Mouse (Mus musculus): ENCODE measurements around the gene Gbf1.

Gene Gbf1

DNA sequence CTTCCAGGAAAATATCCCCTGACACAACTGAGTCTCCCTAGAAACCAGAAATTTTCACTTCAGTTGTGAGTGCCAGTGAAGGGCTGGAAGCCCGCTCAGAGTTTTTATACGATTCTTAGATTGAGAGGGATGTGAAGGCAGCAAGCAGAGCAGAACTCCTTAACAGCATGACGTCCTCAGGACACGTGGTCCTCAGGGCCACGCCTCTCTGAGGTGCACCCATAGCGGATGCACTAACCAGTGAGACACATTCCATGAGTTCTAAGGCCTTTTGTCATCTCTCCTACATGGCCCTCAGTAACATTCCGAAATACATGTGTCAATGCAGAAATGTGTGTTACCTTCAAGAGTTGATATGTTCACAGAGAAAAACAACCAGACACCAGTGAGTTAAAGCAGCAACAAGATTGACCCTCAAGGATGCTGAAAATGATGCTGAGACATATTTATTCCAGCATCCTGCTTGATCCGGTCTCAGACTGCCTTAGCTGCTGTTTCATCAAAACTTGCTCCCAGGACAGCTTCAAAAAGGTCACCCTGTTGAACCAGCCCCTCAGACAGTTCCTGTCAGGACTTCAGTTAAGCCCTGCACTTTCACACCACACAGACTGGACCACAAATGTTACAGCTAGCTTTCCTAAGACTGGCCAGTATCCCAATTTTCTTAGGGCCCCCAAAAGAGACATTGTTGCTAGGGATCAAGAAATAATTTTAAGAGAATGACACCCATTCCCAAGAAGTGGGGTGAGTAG lies 148.2 kb downstream of the Gbf1 start:
- no peak for DNase-seq (ENCODE audit: low read depth, low spot score)

GRCm38 (mm10) chr19:46302551-46302950 lies 150.2 kb downstream of the Gbf1 start:
- no peak for DNase-seq (ENCODE audit: low read depth, low spot score)

- no peak for DNase-seq (ENCODE audit: low read depth, low spot score)
Observed at GRCm38 (mm10) chr19:46303251-46304215, 151.2 kb downstream of the Gbf1 start.

DNA sequence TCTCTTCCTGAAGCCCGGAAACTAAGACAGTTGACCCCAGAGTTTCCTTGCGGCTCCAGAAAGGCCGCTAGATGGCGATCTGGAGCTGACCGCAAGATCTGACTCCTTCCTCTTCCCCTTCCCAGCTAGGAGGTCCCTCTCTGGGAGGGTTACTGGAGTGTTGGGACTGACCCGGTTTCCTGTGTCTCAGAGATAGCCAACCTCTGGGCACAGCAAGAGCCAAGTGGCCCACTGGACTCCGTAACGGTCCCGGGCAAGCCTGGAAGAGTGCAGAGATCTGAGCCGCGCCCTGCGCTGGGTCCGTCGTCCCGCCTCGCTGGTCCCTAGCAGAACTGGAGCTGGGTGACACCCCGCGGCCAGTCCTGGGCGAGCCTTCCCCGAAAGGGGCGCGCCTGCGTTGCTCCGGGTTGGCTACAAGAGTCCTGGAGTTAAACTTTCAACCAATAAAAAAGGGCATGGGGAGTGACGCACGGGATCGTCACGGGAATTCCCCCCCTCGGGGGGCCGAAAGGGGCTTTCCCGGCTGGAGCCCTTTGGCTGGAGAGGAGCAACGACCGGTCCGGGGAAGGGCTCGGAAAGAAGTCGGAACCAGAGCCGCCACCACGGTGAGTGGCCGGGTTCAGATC lies 152.0 kb downstream of the Gbf1 start, which contains the start of gene Nfkb2:
Gene Nfkb2 (plus strand): TSS at position 105 of the 626 bp plus-strand sequence.
- DNase-seq (ENCODE audit: low read depth, low spot score) = peak; percentile 95

- DNase-seq (ENCODE audit: low read depth, low spot score) = no peak
Observed at GRCm38 (mm10) chr19:46304908-46305333, 152.6 kb downstream of the Gbf1 start.

DNA sequence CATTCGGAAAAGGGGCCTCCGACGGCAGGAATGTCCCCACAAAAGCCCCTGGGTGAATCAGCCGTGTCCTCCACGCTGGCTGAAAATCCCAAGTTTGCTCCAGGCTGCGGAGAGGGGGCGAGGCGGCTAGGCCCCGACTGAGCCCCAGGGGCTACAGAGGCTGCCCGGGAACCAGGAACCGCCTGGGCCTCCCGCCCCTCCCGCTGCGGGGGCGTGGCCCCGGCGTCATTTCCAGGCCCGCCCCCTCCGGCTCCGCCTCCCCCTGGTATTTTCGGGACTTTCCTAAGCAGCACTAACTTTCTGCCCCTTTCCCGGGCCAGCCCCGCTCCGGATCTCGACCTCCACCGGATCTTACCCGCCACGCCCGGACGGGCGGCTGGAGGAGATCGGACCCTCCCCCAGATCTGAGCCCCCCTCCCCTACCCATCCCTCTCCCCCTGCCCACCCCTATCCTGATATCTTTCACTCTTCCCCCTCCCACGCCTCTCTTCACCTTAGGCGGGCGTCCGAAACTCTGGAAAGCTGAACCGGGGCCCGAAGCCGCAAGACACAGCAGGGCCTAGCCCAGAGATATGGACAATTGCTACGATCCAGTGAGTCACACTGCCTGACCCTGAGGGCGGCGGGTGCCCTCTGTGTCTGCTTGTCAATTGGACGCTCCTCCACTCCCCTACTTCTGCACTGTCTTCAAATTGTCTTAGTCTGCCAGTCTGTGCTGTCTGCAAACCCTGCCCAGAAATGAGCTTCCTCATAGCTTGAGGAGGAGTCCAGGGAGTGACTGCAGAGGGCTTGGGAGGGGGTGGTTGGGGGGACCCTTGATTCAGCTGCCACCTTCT lies 153.3 kb downstream of the Gbf1 start:
- peak; percentile 96 for DNase-seq (ENCODE audit: low read depth, low spot score)

- DNase-seq (ENCODE audit: low read depth, low spot score) = peak; percentile 12
Observed at GRCm38 (mm10) chr19:46306268-46306610, 153.9 kb downstream of the Gbf1 start.

GRCm38 (mm10) chr19:46306751-46307289 lies 154.5 kb downstream of the Gbf1 start:
- no peak for DNase-seq (ENCODE audit: low read depth, low spot score)

GRCm38 (mm10) chr19:46307781-46308180 lies 155.5 kb downstream of the Gbf1 start:
- peak; percentile 7 for DNase-seq (ENCODE audit: low read depth, low spot score)

DNA sequence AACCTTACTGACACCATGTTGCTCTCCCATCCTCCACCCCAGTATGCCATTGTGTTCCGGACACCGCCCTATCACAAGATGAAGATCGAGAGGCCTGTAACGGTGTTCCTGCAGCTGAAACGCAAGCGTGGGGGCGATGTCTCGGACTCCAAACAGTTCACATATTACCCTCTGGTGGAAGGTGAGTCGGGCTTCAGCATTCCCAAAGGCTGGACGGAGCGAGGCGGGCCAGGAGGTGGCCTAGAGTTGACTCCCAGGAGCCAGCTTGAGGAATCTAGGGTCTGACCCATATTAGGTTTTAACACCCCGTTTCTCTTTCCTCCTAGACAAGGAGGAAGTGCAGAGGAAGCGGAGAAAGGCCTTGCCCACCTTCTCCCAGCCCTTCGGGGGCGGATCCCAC lies 156.0 kb downstream of the Gbf1 start:
- no peak for DNase-seq (ENCODE audit: low read depth, low spot score)

DNA sequence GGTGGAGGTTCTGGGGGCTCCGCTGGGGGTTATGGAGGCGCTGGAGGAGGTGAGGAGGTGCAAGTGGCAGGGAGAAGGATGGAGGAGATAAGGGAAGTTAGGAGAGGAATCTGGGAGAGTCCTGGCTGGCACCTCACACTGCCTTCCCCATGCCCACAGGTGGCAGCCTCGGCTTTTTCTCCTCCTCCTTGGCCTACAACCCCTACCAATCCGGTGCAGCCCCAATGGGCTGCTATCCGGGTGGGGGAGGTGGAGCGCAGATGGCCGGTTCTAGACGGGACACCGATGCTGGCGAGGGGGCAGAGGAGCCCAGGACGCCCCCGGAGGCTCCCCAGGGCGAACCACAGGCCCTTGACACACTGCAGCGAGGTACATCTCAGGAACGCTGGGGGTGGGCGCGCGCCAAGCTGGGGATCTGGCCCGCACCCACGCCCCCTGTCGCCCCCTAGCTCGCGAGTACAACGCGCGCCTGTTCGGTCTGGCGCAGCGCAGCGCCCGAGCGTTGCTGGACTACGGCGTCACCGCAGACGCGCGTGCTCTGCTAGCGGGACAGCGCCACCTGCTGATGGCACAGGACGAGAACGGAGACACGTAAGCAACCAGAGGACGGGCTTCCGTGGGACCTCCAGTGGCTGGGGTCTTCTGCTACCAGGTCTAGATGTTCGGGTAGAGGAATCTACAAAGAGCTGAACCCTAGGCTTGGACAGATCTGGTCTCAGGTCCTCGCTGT lies 156.6 kb downstream of the Gbf1 start:
- peak; percentile 94 for DNase-seq (ENCODE audit: low read depth, low spot score)

- DNase-seq (ENCODE audit: low read depth, low spot score) = no peak
Observed at GRCm38 (mm10) chr19:46309651-46310305, 157.5 kb downstream of the Gbf1 start.

GRCm38 (mm10) chr19:46310312-46310865 lies 158.1 kb downstream of the Gbf1 start:
- DNase-seq (ENCODE audit: low read depth, low spot score) = no peak

DNA sequence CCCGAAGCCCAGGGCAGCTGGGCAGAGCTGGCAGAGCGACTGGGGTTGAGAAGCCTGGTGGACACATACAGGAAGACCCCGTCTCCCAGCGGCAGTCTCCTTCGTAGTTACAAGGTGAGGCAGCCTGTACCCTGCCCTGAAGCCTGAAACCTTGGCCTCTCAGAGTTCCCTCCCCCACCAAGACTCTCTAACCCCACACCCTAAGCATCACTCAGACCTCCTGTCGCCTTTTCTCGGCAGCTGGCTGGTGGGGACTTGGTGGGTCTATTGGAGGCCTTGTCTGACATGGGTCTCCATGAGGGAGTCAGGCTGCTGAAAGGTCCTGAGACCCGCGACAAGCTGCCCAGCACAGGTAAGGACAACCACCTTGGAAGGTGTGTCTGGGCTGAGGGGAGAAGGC lies 159.0 kb downstream of the Gbf1 start:
- DNase-seq (ENCODE audit: low read depth, low spot score) = no peak

DNA sequence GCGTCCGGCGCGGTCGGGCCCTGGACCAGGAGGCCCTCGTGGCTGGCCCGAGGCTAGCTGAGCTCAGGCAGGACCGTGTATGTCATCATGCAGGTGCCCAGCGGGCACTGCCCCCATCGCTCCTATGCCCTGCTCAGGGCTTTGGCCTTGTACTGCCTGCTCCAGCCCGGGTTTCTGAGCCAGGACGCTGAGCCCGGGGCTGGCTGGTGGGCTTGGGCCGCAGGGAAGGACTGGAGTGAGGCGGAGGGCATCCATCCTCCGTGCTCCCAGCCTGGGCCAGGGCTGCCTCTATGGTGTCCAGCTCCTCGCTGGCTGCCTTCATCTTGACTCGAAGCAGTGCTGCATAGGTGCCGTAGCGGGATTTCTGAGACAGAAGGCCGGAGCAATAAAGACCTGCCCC lies 160.3 kb downstream of the Gbf1 start:
- no peak for DNase-seq (ENCODE audit: low read depth, low spot score)

GRCm38 (mm10) chr19:46313116-46313515 lies 160.8 kb downstream of the Gbf1 start:
- DNase-seq (ENCODE audit: low read depth, low spot score) = no peak

- no peak for DNase-seq (ENCODE audit: low read depth, low spot score)
Observed at GRCm38 (mm10) chr19:46313591-46313990, 161.3 kb downstream of the Gbf1 start.

DNA sequence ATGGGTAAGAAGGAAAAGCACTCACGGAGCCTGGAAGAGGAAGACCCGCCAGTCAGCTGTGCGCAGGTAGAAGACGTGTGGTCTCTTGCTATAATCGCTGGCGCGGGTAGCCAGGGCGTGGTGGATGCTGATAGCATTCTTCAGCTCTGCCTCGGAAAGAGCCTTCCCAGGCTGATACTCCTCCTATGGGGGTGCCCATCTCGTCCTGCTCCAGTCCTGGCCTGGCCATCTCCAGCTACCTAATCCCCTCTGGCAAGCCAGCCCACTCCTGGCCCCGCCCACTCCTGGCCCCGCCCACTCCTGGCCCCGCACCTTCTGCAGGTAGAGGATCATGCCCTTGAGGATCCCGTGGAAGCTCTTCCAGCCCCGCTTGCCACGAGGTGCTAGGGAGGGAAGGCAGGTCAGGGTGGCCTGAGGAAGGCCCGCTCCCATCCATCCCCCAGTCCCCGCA lies 161.9 kb downstream of the Gbf1 start:
- peak; percentile 42 for DNase-seq (ENCODE audit: low read depth, low spot score)

Data from CD4-positive, CD25-positive, alpha-beta regulatory T cell, adult 2 months (primary cell).